Mouse (Mus musculus) brain, adult 2 months (tissue): ENCODE measurements at regions not wholly inside any gene's neighbourhood (a gene's known extent, or its start where the extent isn't known, plus 50 kb on each side); places are given as distances from the start of the nearest gene placed in this dataset.

Experiments
- DNase-seq: peaks from one replicate; pipeline ENCODE4 v3.0.0; 2011; ENCODE audit warnings: low read depth, low spot score

DNA sequence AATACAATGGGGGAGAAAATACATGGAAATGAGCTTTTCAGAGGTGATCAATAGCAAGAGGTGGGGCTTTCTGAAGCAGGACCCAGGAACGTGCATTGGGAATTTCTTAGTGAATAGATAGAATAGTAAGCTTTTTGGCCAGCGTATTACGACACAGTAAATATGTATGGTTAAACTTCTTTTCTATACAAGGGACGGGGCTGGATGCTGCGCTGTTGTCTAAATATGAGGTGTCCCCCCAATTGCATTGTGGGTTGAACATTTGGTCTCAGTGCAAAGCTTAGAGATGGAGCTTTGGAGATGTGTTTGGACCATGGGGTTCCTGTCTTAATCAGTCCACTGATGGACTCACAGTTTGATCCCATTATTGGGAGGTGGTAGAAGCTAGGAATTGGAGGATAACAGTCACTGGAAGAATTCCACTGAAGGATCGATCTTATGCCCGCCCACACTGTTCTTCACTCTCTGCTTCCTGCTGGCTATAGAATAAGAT is 168.6 kb downstream of the Gm19410 start:
- DNase-seq, result peak; percentile 36

- peak; percentile 81 for DNase-seq
Observed at GRCm38 (mm10) chr8:35935034-35935433, 169.4 kb downstream of the Gm19410 start.

DNA sequence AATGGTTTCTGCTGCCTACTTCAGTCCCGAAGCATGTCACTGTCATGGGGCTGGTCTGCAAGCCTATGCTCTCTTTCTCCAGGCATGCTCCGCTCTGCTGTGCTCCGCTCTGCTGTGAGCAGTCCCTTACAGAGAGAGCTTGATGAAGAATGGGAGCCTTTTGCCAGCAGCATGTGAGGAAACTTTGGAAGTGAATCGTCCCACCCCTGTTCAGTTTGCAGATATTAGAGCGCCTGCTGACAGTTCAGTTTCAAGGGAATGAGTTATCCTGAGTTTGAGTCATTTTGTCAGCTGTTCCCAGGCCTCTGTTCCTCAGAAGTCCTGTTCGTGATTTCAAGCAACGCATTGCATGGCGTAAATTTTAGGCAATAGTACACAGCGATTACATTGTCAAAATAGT is 173.6 kb downstream of the Gm19410 start:
- no peak for DNase-seq

DNA sequence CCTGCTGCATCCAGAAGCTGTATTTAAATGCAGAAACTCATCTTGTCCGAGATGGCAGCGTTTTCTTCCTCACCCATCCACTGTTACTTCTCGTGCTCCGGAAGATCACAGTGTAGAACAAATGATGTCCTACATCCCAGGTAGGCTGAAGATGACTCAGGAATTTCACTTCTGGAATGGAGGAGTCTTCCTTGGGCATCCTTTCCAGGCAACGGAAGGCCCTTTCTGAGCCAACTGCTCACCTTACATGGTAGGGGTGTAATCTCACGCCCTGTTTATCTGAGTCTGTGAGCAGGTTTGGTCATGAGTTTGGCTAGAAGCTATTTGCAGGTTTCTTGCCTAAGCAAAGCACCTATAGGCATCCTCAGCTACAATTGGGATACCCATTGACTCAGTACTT is 176.9 kb downstream of the Gm19410 start:
- no peak for DNase-seq

DNA sequence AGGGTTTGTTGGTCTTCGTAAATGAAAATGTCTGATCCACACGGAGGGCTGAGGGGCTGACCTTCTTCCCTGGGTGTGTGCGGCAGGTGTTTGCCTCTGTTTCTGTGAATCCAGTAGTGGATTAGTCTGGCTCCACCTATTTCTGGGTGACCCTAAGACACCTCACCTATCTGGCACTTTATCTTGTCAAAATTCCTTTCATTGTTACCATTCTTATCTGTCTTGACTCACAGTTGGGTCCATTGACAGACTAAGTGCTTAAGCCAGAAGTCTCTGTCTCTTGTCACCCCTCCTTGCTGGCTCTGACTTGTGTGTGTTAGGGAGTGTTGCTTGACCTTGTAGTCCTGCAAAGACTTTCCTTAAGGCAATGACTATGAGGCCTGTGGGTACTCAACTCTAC is 178.1 kb downstream of the Gm19410 start:
- DNase-seq, result no peak

GRCm38 (mm10) chr8:35944461-35944860 is 178.9 kb downstream of the Gm19410 start:
- no peak for DNase-seq

GRCm38 (mm10) chr8:35946539-35946940 is 180.9 kb downstream of the Gm19410 start:
- no peak for DNase-seq

DNA sequence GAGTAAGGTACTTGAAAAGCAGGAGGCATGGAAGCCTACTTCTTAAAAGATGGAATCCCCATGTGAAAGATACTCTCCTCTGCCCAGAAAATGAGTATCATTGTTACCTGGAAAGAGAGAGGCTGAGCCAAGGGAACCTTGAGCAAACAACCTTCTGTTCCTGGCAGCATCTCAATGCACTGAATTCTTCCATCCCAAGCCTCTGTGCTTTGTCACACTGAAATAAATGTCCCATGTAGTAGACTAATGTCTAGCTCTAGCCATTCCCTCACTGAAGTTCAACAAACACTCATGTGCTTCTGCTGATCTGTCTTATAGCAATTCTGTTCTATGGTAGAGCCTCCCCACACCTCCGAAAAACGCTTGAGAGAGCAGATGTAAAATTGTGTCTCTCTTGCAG is 182.6 kb downstream of the Gm19410 start:
- peak; percentile 81 for DNase-seq

GRCm38 (mm10) chr8:35948751-35949183 is 183.2 kb downstream of the Gm19410 start:
- peak; percentile 75 for DNase-seq

- DNase-seq, result no peak
Observed at GRCm38 (mm10) chr8:35955506-35955905, 189.9 kb downstream of the Gm19410 start.

DNA sequence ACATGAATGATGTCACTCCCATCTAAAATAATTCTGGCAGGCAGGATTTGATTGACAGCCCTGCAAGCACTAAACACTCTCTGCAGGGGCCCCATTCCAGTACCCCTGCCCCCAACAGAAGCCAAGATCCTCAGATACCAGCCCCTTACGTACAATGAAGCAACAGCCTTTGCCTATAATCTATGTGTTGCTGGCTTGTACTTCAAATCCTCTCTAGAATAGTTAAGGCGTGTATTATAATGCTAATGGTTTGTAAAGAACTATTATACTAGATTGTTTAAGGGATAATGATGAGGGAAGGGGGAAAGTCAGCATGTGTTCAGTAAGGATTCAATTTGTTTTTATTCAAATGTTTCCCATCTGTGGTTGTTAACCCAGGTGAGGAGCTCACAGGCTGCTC is 190.7 kb downstream of the Gm19410 start:
- no peak for DNase-seq

GRCm38 (mm10) chr8:35959201-35959600 is 193.6 kb downstream of the Gm19410 start:
- peak; percentile 98 for DNase-seq

DNA sequence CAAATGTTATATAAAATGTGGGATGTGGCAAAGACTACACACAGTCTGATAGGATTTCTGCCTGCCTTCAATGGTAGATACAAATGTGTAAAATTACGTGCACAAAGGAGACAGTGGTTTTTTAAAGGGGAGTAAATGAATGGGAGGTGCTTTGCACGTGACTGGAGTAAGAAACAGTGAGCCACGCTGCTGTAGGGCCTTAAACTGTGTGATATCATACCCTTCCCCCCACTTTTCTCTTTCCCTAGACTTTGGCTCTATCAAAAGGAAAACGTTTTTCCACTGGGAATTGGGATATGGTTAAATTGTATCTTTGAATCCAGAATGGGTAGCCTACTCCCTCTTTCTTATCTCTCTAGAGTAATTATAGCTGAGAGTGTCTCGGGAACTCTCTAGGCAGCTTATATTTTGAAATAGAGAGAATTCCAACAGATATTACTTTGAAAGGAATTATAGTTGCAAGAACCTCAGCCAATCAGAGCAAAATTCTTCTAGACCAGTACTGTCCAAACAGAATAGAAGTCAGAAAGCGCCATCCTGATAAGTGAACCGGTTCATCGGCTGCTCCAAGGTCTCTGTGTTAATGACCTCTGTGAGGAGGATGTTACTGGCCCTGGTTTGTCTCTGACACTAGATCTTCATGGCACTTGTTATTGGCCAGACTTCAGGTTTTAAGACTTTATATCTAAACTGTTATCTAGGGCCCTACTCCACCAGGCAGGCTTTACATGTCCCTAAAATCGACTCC is 195.5 kb downstream of the Gm19410 start:
- no peak for DNase-seq

DNA sequence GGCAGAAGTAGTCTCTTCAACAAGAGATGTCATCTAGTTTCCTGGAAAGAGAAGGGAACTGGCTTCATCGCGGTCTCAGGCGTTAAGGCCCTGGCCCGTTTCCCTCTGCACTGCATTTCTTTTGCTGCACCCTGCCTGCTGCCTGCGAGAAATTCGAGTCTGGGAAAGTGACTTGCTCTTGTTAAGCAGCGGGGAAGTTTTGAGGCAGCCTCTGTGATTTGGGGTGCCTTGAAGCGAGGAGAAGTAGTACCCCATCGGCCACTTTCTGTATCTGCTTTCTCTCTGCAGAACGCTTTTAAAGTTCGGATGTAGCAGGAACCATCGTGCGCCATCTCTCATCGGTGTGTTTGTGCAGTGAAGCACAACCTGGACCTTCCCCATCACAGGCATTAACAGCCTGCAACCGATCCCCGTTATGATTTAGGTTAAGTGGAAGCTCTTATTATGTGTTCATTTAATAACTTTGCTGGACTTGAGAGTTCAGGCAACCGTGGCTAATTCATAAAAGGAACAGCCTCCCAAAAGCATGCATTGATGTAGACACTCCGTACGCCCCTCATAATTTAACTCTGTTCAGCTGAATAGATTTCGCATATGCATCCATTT is 196.1 kb downstream of the Gm19410 start:
- peak; percentile 44 for DNase-seq

DNA sequence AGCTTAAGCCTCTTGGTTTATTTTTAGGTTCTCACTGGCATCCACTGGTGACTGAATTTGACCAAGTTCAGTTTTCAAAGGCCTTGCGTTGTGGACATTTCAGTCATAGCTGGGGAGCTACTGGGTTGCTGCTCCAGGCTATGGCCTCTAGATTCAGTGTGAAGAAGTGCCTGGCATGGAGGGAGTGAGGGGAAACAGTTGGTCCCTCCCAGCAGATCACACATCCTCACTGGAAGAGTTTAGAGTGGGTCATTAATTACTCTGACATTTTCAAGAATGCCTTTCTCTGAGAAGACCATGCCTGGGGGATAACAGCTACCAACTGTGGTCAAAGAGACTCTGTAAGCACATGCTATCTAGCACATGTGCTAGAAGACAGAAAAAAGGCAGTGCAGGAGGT is 199.3 kb downstream of the Gm19410 start:
- no peak for DNase-seq

GRCm38 (mm10) chr8:35968341-35968740 is 202.8 kb downstream of the Gm19410 start:
- DNase-seq, result no peak

GRCm38 (mm10) chr8:35971082-35971481 is 205.5 kb downstream of the Gm19410 start:
- DNase-seq, result no peak

- DNase-seq, result no peak
Observed at GRCm38 (mm10) chr8:35974323-35975029, 208.9 kb downstream of the Gm19410 start.

GRCm38 (mm10) chr8:35979638-35980255 is 214.2 kb downstream of the Gm19410 start:
- peak; percentile 37 for DNase-seq

DNA sequence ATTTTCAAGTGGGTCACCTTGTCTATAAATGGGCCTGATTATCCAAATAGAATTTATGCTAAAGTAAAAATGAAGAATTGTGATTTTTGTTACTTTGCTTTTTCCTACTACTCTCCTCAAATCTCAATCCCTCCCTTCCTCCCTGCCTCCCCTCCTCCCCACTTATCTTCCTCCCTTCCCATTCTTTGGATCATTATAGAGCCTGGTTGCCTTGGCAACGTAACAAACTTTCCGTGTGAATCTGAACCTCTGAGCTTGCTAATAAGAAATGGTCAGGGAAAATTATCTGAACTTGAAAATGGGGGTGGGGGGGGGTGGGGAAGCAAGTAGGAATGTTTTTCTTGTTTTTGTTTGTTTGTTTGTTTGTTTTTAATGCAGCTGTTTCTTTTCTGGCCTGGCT is 217.5 kb downstream of the Gm19410 start:
- DNase-seq, result no peak

DNA sequence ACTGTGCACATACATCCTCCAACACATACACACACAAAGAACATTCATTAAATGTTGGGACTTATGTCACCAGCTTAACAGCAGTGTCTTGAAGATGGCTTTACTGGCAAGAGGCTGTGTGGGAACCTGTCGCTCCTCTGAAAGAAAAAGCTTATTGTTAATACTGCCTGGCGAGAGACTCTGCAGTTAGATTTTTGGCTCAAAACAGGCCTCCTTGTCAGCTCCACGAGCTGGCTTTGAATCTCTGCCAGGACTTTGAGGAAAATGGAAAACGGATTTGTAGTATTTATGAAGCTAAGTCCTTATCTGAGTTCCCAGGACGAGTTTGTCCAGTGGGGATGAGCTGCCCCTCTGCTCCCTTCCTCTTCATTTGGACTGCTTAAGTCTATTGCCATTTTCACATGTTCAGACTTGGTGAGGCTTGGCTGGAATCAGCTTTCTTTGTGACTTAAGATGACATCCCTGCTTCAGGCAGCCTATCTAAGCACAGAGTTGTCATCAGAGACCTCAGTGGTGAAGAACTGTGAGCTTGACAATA is 219.6 kb downstream of the Gm19410 start:
- peak; percentile 72 for DNase-seq

DNA sequence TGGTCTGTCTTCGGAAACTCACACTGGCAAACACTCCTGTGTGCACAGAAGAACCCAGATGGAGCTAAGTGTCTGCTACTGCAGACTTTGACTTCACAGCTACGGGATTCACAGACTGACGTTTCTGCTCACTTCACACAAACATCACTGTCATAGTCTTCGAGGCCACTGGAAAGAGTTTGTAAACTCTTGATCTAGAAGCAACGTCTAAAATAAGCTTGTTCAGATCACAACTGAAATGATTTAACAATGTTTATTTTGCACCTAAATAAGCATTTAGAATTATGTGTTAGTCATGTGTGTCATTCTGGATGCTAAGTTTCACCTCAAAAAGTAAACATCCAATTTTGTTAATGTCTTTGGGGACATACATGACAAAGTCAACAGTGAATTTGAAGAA is 221.7 kb downstream of the Gm19410 start:
- DNase-seq, result no peak
